Mouse (Mus musculus) layer of hippocampus, postnatal 14 days (tissue): ENCODE results near the gene Slc22a12. TPM values are rescaled to one million over a fixed set of nuclear protein-coding genes. Genes with fewer than 3 reads are reported as not detected.

Source experiments
- DNase-seq, 2 experiments: peaks; one replicate each; pipeline ENCODE4 v3.0.0; 2021 to 2022; ENCODE audit warnings: low spot score in 2 of 2, mixed read lengths in 1 of 2
- microRNA-seq, 2 experiments: library from miRNA; unstranded; fragments of <30 nt; microRNA quantifications; one replicate each; pipeline ENCODE4 v1.2.0; 2021
- total RNA-seq, 2 experiments: library from RNA; stranded (reverse); gene quantifications; 2 replicates each; pipeline ENCODE4 v1.2.3; 2021

Gene Slc22a12
- total RNA-seq, 2 experiments from 2014 or later: 1.5 to 2.4 TPM

- no peak for DNase-seq
Observed at GRCm38 (mm10) chr19:6494504-6495170, 48.2 kb downstream of the Slc22a12 start.

GRCm38 (mm10) chr19:6494032-6494431 is 48.8 kb downstream of the Slc22a12 start:
- no peak for DNase-seq

- DNase-seq: no peak
Observed at GRCm38 (mm10) chr19:6493219-6493618, 49.6 kb downstream of the Slc22a12 start.

GRCm38 (mm10) chr19:6492124-6492523 is 50.7 kb downstream of the Slc22a12 start:
- DNase-seq: peak; percentile 79 to 82

- DNase-seq: no peak
Observed at GRCm38 (mm10) chr19:6491538-6491937, 51.3 kb downstream of the Slc22a12 start.

GRCm38 (mm10) chr19:6489030-6489429 is 53.8 kb downstream of the Slc22a12 start:
- DNase-seq: peak; percentile 87 to 91

Small RNAs within 50 kb of the gene (microRNA-seq; reads per million reads assigned to microRNA genes)
- 0 reads per million in 2 experiments for gene Gm26460

Other genes starting within 250 kb of the Slc22a12 start
- 1 to 10 TPM; 4.9 to 5.6 TPM for gene Cdc42bpg, start 236.6 kb downstream of the Slc22a12 start, total RNA-seq
- gene Men1, start 208.1 kb downstream of the Slc22a12 start, total RNA-seq: 10 to 100 TPM; 66.4 to 68.2 TPM
- gene Map4k2, start 201.9 kb downstream of the Slc22a12 start, total RNA-seq: 10 to 100 TPM; 82.6 to 85.8 TPM
- gene Sf1, start 179.3 kb downstream of the Slc22a12 start, total RNA-seq: 100 to 1,000 TPM; 182 to 189 TPM
- gene Pygm, start 158.6 kb downstream of the Slc22a12 start, total RNA-seq: 10 to 100 TPM; 28.0 to 37.5 TPM
- 10 to 100 TPM; 40.2 to 44.9 TPM for gene Rasgrp2, start 143.7 kb downstream of the Slc22a12 start, total RNA-seq
- gene Nrxn2, start 124.3 kb downstream of the Slc22a12 start, total RNA-seq: 100 to 1,000 TPM; 549 to 577 TPM